In the genomic region with DNA sequence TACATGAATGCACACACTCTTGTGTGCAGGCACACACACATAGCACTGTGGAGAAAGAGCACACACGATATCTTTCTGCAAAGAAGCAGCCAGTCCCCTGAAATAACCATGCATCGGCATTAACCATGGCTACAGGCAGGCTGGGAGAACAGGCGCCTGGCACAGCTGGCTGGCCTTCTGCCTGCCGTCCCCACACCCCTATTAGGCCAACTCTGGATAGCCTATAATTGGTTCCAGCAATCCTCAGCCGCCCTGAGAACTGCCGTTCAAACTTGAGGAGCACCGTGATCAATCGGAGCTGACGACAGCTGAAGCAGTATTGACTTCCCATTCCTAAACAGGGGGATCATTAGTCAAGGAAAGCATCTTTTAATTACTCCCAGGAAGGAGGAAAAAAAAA, we compare ENCODE assay signal across 20 mouse cellular contexts.
DNase-seq lines count a peak whose midpoint lies in the region; ATAC-seq and TF ChIP-seq lines count a peak whose summit lies in the region.
"Had no signal": no experiment of that assay in that cellular context is flagged by ENCODE, and none has a peak within 500 bp of the region (broad histone marks: within the 10 kb centered on the region; RNA-seq: fewer than 3 reads in every experiment).

No protein-coding gene starts in this region.

- ATAC-seq in forebrain, embryonic 14.5 days: no peak
- no peak for ATAC-seq in forebrain, postnatal 0 days
- ATAC-seq in hindbrain, embryonic 13.5 days (ENCODE audit: low FRiP score): no peak
- ATAC-seq in hindbrain, embryonic 14.5 days (ENCODE audit: low FRiP score): no peak
- ATAC-seq in limb, embryonic 11.5 days (ENCODE audit: insufficient number of reproducible peaks, low FRiP score, low TSS enrichment, low read depth): peak; percentile 51; the same call in 1 of the 2 replicates
- ATAC-seq: activated CD4-positive, CD25-positive, alpha-beta regulatory T cell, adult 4 months; CD4-positive, CD25-positive, alpha-beta regulatory T cell, adult 4 months; forebrain, embryonic 15.5 days; intestine, postnatal 0 days; liver, postnatal 0 days had no signal

- H3K36me3 ChIP-seq in forebrain, embryonic 14.5 days (ENCODE audit: control insufficient read depth, insufficient read depth, low read length): peaks cover 6% of the 10 kb centered on the region; the same call in 1 of the 2 replicates
- H3K36me3 ChIP-seq in forebrain, postnatal 0 days (ENCODE audit: insufficient read depth): peaks cover 15% of the 10 kb centered on the region; the same call in 1 of the 2 replicates
- H3K36me3 ChIP-seq in hindbrain, embryonic 13.5 days: peaks cover 25% of the 10 kb centered on the region
- peaks cover 29% of the 10 kb centered on the region for H3K36me3 ChIP-seq in hindbrain, embryonic 14.5 days (replicated peaks; ENCODE audit: control insufficient read depth, insufficient read depth)
- peaks cover 23% of the 10 kb centered on the region for H3K36me3 ChIP-seq in embryonic facial prominence, embryonic 10.5 days (replicated peaks)
- no peaks in the 10 kb centered on the region; the same call in 1 of the 2 replicates for H3K36me3 ChIP-seq in limb, embryonic 11.5 days (ENCODE audit: control insufficient read depth, insufficient read depth, low read length)
- peaks cover 38% of the 10 kb centered on the region for H3K36me3 ChIP-seq in forebrain, embryonic 10.5 days (replicated peaks)

- no peak for TF ChIP-seq CTCF in forebrain, postnatal 0 days (IDR thresholded peaks at IDR 0.05; ENCODE audit: low read depth)

- WGBS in forebrain, embryonic 14.5 days: 54% methylated on average over 9 of the region's 9 CpGs
- WGBS in forebrain, postnatal 0 days: 44% methylated on average over 9 of the region's 9 CpGs
- 33% methylated on average over 9 of the region's 9 CpGs for WGBS in hindbrain, embryonic 13.5 days
- 48% methylated on average over 9 of the region's 9 CpGs for WGBS in hindbrain, embryonic 14.5 days
- 37% methylated on average over 9 of the region's 9 CpGs for WGBS in embryonic facial prominence, embryonic 10.5 days
- 9% methylated on average over 9 of the region's 9 CpGs for WGBS in limb, embryonic 11.5 days
- 60% methylated on average over 9 of the region's 9 CpGs for WGBS in forebrain, embryonic 10.5 days

- peaks cover 36% of the 10 kb centered on the region for H3K4me1 ChIP-seq in forebrain, embryonic 14.5 days (ENCODE audit: control insufficient read depth, insufficient read depth, low read length)
- H3K4me1 ChIP-seq in forebrain, postnatal 0 days (ENCODE audit: insufficient read depth): peaks cover 26% of the 10 kb centered on the region
- peaks cover 58% of the 10 kb centered on the region for H3K4me1 ChIP-seq in hindbrain, embryonic 13.5 days (replicated peaks)
- peaks cover 46% of the 10 kb centered on the region for H3K4me1 ChIP-seq in hindbrain, embryonic 14.5 days (replicated peaks; ENCODE audit: control insufficient read depth, insufficient read depth, low read length)
- peaks cover 52% of the 10 kb centered on the region for H3K4me1 ChIP-seq in embryonic facial prominence, embryonic 10.5 days
- H3K4me1 ChIP-seq in limb, embryonic 11.5 days (ENCODE audit: control insufficient read depth, insufficient read depth, low read length): peaks cover 40% of the 10 kb centered on the region
- peaks cover 49% of the 10 kb centered on the region for H3K4me1 ChIP-seq in forebrain, embryonic 10.5 days

- no peak overlapping the region for H3K9ac ChIP-seq in forebrain, embryonic 14.5 days (ENCODE audit: low read length)
- no peak overlapping the region for H3K9ac ChIP-seq in forebrain, postnatal 0 days
- no peak overlapping the region for H3K9ac ChIP-seq in hindbrain, embryonic 13.5 days
- no peak overlapping the region for H3K9ac ChIP-seq in hindbrain, embryonic 14.5 days
- H3K9ac ChIP-seq in limb, embryonic 11.5 days (ENCODE audit: low read length): no peak overlapping the region
- H3K9ac ChIP-seq: forebrain, embryonic 15.5 days; hindbrain, embryonic 15.5 days; liver, postnatal 0 days had no signal

- DNase-seq in forebrain, embryonic 14.5 days (ENCODE audit: low spot score): peak; percentile 23
- no peak for DNase-seq in forebrain, postnatal 0 days
- DNase-seq in hindbrain, embryonic 14.5 days (ENCODE audit: low spot score): no peak
- peak; percentile 72 for DNase-seq in embryonic facial prominence, embryonic 10.5 days (ENCODE audit: low spot score)
- DNase-seq in limb, embryonic 11.5 days (ENCODE audit: low spot score): peak; percentile 76
- DNase-seq in thymus, postnatal 14 days: no peak
- no peak for DNase-seq in forebrain, embryonic 10.5 days (ENCODE audit: extremely low spot score, low spot score)
- DNase-seq: adrenal gland, postnatal 14 days; cerebellum, adult 11-12 months; cerebellum, postnatal 36 days; layer of hippocampus, postnatal 36 days; liver, postnatal 0 days; lung, postnatal 10 days; right cerebral cortex, postnatal 4 days had no signal

- H3K4me3 ChIP-seq in forebrain, embryonic 14.5 days (ENCODE audit: low read depth, low read length): no peak overlapping the region
- H3K4me3 ChIP-seq in forebrain, postnatal 0 days (ENCODE audit: low read depth, low read length): no peak overlapping the region
- H3K4me3 ChIP-seq in hindbrain, embryonic 13.5 days: no peak overlapping the region
- H3K4me3 ChIP-seq in hindbrain, embryonic 14.5 days (replicated peaks; ENCODE audit: low read length): no peak overlapping the region
- H3K4me3 ChIP-seq in embryonic facial prominence, embryonic 10.5 days: no peak overlapping the region
- H3K4me3 ChIP-seq in limb, embryonic 11.5 days (ENCODE audit: low read depth, low read length): no peak overlapping the region
- no peak overlapping the region for H3K4me3 ChIP-seq in forebrain, embryonic 10.5 days
- H3K4me3 ChIP-seq: forebrain, embryonic 15.5 days; hindbrain, embryonic 15.5 days had no signal

- H3K27me3 ChIP-seq in forebrain, embryonic 14.5 days (replicated peaks; ENCODE audit: control insufficient read depth, insufficient read depth, low read length): peaks cover 2% of the 10 kb centered on the region; the same call in 1 of the 2 replicates
- no peaks in the 10 kb centered on the region for H3K27me3 ChIP-seq in forebrain, postnatal 0 days (ENCODE audit: insufficient read depth, low read length)
- peaks cover 41% of the 10 kb centered on the region for H3K27me3 ChIP-seq in hindbrain, embryonic 13.5 days
- no peaks in the 10 kb centered on the region for H3K27me3 ChIP-seq in hindbrain, embryonic 14.5 days (ENCODE audit: control insufficient read depth, insufficient read depth, low read length)
- peaks cover 53% of the 10 kb centered on the region for H3K27me3 ChIP-seq in embryonic facial prominence, embryonic 10.5 days (replicated peaks; ENCODE audit: low read depth, poor library complexity, severe bottlenecking)
- no peaks in the 10 kb centered on the region for H3K27me3 ChIP-seq in limb, embryonic 11.5 days (ENCODE audit: control insufficient read depth, insufficient read depth, low read length)
- H3K27me3 ChIP-seq in forebrain, embryonic 10.5 days (ENCODE audit: poor library complexity, severe bottlenecking): peaks cover 92% of the 10 kb centered on the region
- H3K27me3 ChIP-seq: hindbrain, embryonic 15.5 days had no signal

- H3K4me2 ChIP-seq in forebrain, embryonic 14.5 days (ENCODE audit: low read length): no peak overlapping the region
- no peak overlapping the region for H3K4me2 ChIP-seq in forebrain, postnatal 0 days (ENCODE audit: low read depth)
- no peak overlapping the region for H3K4me2 ChIP-seq in hindbrain, embryonic 13.5 days
- no peak overlapping the region for H3K4me2 ChIP-seq in hindbrain, embryonic 14.5 days (replicated peaks)
- H3K4me2 ChIP-seq in limb, embryonic 11.5 days (ENCODE audit: low read depth, severe bottlenecking): no peak overlapping the region
- H3K4me2 ChIP-seq: forebrain, embryonic 15.5 days; hindbrain, embryonic 15.5 days had no signal

- H3K9me3 ChIP-seq in forebrain, embryonic 14.5 days (replicated peaks; ENCODE audit: control insufficient read depth, low read length): no peaks in the 10 kb centered on the region
- H3K9me3 ChIP-seq in forebrain, postnatal 0 days (ENCODE audit: low read length): no peaks in the 10 kb centered on the region
- no peaks in the 10 kb centered on the region for H3K9me3 ChIP-seq in hindbrain, embryonic 13.5 days
- no peaks in the 10 kb centered on the region for H3K9me3 ChIP-seq in hindbrain, embryonic 14.5 days (ENCODE audit: control insufficient read depth, low read length)
- no peaks in the 10 kb centered on the region; the same call in 1 of the 2 replicates for H3K9me3 ChIP-seq in embryonic facial prominence, embryonic 10.5 days
- no peaks in the 10 kb centered on the region for H3K9me3 ChIP-seq in limb, embryonic 11.5 days (ENCODE audit: control insufficient read depth, low read length)
- peaks cover 6% of the 10 kb centered on the region; the same call in 1 of the 2 replicates for H3K9me3 ChIP-seq in forebrain, embryonic 10.5 days
- H3K9me3 ChIP-seq: forebrain, embryonic 15.5 days; hindbrain, embryonic 15.5 days had no signal

- H3K27ac ChIP-seq in forebrain, embryonic 14.5 days (ENCODE audit: low read depth, low read length): no peak overlapping the region
- H3K27ac ChIP-seq in forebrain, postnatal 0 days (ENCODE audit: low read depth, low read length): no peak overlapping the region
- peak overlapping the region; percentile 55; the same call in 1 of the 2 replicates for H3K27ac ChIP-seq in hindbrain, embryonic 13.5 days
- H3K27ac ChIP-seq in hindbrain, embryonic 14.5 days: no peak overlapping the region
- no peak overlapping the region for H3K27ac ChIP-seq in embryonic facial prominence, embryonic 10.5 days (replicated peaks)
- no peak overlapping the region for H3K27ac ChIP-seq in limb, embryonic 11.5 days (replicated peaks; ENCODE audit: low read depth, low read length)
- no peak overlapping the region for H3K27ac ChIP-seq in forebrain, embryonic 10.5 days
- H3K27ac ChIP-seq: hindbrain, embryonic 15.5 days had no signal

Comparison
In these comparisons a context has a peak if more than half of its experiments do, and no peak if none do; other contexts are left out.
1. DNase-seq: peak in forebrain, embryonic 14.5 days (single experiment), embryonic facial prominence, embryonic 10.5 days (single experiment) and limb, embryonic 11.5 days (single experiment); none in forebrain, postnatal 0 days (single experiment), hindbrain, embryonic 14.5 days (single experiment), thymus, postnatal 14 days (single experiment) and forebrain, embryonic 10.5 days (single experiment).